Mouse (Mus musculus) spleen, adult 2 months (tissue): ENCODE results near the gene Slc22a15. TPM values are rescaled to one million over a fixed set of nuclear protein-coding genes. Genes with fewer than 3 reads are reported as not detected.

Source experiments
- DNase-seq, 2 experiments: peaks; one replicate each; pipeline versions ENCODE4 v3.0.0 to v3.0.0-alpha.2; 2012 to 2021; ENCODE audit warnings: low spot score in 2 of 2, low read depth in 1 of 2
- H3K27ac ChIP-seq: fragments of 200-500 bp; 2 replicates; pipeline ENCODE4 v1.5.1; 2012; ENCODE audit warnings: low read length, inconsistent platforms; ENCODE audit not compliant: insufficient read depth
- H3K27me3 ChIP-seq: fragments of 200-500 bp; 2 replicates; pipeline ENCODE4 v1.6.1; 2012; ENCODE audit warnings: mild to moderate bottlenecking, moderate library complexity, low read length, inconsistent platforms; ENCODE audit not compliant: control insufficient read depth, insufficient read depth
- H3K36me3 ChIP-seq: fragments of 200-500 bp; 2 replicates; pipeline ENCODE4 v1.6.1; 2012; ENCODE audit warnings: mild to moderate bottlenecking, low read length, inconsistent platforms; ENCODE audit not compliant: control insufficient read depth, insufficient read depth
- H3K4me1 ChIP-seq: fragments of 200-500 bp; 2 replicates; pipeline ENCODE4 v1.6.1; 2011; ENCODE audit warnings: inconsistent platforms; ENCODE audit not compliant: control insufficient read depth, insufficient read depth, insufficient read length
- H3K4me3 ChIP-seq: fragments of 200-500 bp; 2 replicates; pipeline ENCODE4 v1.5.1; 2011; ENCODE audit warnings: mild to moderate bottlenecking, inconsistent platforms; ENCODE audit not compliant: insufficient read depth, insufficient read length; ENCODE audit errors: extremely low read depth
- CTCF ChIP-seq: fragments of 200-500 bp; IDR thresholded peaks from 2 replicates; pipeline ENCODE4 v1.5.1; 2011; ENCODE audit warnings: mild to moderate bottlenecking, inconsistent platforms; ENCODE audit not compliant: insufficient read depth, insufficient read length, insufficient replicate concordance; ENCODE audit errors: extremely low read depth
- POLR2A ChIP-seq: fragments of 200-500 bp; IDR thresholded peaks from 2 replicates; pipeline ENCODE4 v1.6.1; 2011; ENCODE audit warnings: low read depth, low read length, inconsistent platforms
- WGBS: fragments of 180-500 bp; shearing (Covaris S2); methylation state at CpG from one replicate; pipeline ENCODE4 v1.1.7; 2018; 5-methylcytosine and 5-hydroxymethylcytosine counted together
- polyA plus RNA-seq: library from polyadenylated mRNA; depleted of rRNA; stranded (reverse); fragments of >200 nt; gene quantifications from 2 replicates; pipeline ENCODE4 v1.2.3, GENCODE M21; 2012

Gene Slc22a15
- polyA plus RNA-seq, 1 experiment, result 2.5 TPM

DNA sequence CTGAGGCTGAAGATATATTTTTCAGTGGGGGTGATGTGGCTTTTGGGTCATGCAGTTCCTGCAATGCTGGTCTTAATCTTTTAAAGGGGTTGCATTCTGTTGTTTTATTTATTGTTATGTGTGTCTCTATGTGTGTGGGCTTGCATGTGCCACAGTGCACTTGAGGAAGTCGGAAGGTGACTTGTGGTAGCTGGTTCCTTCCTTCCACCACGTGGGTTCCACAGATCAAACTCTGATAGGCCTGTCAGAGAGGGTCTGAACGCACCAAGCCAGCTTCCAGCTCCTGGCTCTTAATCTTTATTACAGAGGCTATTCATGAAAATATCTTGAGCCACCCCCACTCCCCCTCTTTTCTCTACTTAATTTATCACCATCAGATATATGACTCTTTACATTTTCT is 40.4 kb downstream of the Slc22a15 start:
- H3K36me3 ChIP-seq, result no peaks in the 10 kb centered on the region
- no peak overlapping the region for H3K4me3 ChIP-seq
- no peak for DNase-seq
- H3K4me1 ChIP-seq, result no peaks in the 10 kb centered on the region
- no peaks in the 10 kb centered on the region for H3K27me3 ChIP-seq
- 19% methylated on average over 3 of the region's 3 CpGs for WGBS
- TF ChIP-seq CTCF (no peak), POLR2A (no peak)
- H3K27ac ChIP-seq, result no peak overlapping the region

DNA sequence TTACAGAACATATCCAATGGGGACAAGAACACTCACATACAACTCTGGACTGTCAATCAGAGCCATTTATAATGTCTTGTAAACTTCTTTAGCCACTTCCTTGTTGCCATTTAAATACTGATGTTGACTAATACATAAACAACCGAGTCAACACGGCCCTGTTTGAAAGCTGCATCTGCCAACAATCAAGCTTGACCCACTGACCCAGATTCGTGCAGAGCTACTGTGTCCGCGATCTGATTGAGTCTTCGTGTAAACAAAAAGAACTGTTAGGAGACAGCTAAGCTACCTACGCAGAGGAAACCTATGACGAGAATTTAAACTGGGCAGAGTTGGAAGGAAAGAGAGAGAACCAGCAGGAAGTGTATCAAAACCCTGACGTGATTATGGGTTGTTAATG is 42.5 kb downstream of the Slc22a15 start:
- H3K36me3 ChIP-seq, result no peaks in the 10 kb centered on the region
- DNase-seq, result no peak
- no peak for TF ChIP-seq POLR2A
- no peak for TF ChIP-seq CTCF
- WGBS, result 81% methylated on average over 9 of the region's 9 CpGs
- H3K27me3 ChIP-seq, result no peaks in the 10 kb centered on the region
- H3K4me1 ChIP-seq, result no peaks in the 10 kb centered on the region
- H3K27ac ChIP-seq, result no peak overlapping the region
- no peak overlapping the region for H3K4me3 ChIP-seq

DNA sequence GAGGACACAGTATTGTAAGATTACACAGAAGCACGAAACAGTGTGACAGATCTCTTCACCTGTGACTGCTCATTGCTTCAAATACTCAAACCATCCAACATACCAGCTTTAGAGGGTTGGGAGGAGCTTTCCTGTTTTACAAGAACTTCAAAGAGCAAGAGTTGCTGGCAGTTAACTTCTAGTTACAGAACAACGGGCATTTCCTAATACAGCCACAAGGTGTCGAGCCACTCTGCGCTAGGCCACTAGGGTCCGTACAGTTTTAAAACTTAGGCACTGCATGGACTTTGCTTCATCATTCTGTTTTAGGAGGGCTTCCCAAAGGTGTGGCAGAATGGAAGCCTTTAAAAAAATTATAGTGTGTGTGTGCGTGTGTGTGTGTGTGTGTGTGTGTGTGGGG is 43.4 kb downstream of the Slc22a15 start:
- Histone ChIP-seq H3K27ac (no peak overlapping the region), H3K4me1 (no peaks in the 10 kb centered on the region), H3K27me3 (no peaks in the 10 kb centered on the region), H3K4me3 (no peak overlapping the region), H3K36me3 (no peaks in the 10 kb centered on the region)
- no peak for TF ChIP-seq CTCF
- no peak for TF ChIP-seq POLR2A
- 83% methylated on average over 6 of the region's 6 CpGs for WGBS
- DNase-seq, result no peak

DNA sequence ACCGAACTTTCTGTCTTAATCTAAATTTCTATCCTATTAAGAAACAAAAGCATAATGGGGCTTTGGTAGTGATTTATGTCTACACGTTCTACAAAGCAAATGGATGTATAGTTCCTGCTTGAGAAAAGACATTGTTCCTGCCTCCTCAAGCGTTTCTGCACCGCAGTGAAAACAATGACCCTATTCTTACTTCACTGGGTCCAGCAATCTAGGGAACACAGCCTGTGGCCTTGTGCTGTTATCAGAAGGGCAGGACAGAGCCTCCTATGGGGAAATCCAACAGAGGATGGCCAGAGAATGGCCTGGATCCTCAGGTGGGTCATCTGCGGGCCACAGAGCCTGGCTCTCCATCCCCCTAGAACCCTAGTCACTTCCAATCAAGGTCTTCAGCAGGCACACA is 46.1 kb downstream of the Slc22a15 start:
- no peaks in the 10 kb centered on the region for H3K4me1 ChIP-seq
- H3K4me3 ChIP-seq, result no peak overlapping the region
- no peak for DNase-seq
- TF ChIP-seq CTCF (no peak), POLR2A (no peak)
- WGBS, result 89% methylated on average over 5 of the region's 5 CpGs
- H3K27me3 ChIP-seq, result no peaks in the 10 kb centered on the region
- no peaks in the 10 kb centered on the region for H3K36me3 ChIP-seq
- H3K27ac ChIP-seq, result no peak overlapping the region

DNA sequence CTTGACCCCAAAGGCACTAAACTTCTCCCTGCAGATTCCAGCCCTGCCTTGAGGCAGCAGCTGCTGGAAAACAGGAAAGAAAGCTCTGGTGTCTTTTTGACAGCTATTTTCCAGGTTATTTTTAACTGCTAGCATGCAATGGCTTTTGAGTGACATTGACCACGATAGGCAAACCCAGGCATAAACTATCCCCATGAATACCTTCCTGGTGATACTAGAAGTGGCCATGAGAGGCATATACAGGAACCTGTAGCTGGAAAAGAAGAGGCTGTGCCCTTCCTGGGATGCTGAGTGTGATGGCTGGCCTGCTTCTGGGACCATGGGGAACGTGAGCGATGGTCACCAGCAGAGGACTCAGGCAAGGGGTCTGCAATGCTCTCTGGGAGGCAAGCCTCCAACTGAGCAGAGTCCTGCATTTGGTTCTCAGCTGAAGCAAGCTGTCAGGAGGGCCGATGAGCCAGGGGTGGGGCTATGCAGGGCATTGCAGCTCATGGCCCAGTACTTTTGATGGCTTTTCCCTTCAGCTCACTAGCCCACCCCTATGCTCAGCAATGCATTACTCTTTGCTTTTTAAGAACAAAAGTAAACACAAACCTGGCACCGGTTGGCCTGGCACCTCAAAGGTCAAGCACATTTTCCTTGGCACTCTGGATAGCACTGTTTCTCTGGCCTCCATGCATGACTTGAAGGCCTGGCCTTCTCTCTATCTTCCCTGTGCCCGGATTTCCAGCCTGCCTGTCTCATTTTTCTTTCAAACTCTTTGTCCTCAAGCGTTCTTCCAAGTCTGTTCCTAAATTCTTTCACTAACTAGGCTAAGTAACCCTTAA is 47.6 kb downstream of the Slc22a15 start:
- WGBS, result 91% methylated on average over 7 of the region's 7 CpGs
- no peak for DNase-seq
- TF ChIP-seq POLR2A, result no peak
- Histone ChIP-seq H3K4me1 (no peaks in the 10 kb centered on the region), H3K36me3 (no peaks in the 10 kb centered on the region), H3K4me3 (no peak overlapping the region), H3K27ac (no peak overlapping the region), H3K27me3 (no peaks in the 10 kb centered on the region)

DNA sequence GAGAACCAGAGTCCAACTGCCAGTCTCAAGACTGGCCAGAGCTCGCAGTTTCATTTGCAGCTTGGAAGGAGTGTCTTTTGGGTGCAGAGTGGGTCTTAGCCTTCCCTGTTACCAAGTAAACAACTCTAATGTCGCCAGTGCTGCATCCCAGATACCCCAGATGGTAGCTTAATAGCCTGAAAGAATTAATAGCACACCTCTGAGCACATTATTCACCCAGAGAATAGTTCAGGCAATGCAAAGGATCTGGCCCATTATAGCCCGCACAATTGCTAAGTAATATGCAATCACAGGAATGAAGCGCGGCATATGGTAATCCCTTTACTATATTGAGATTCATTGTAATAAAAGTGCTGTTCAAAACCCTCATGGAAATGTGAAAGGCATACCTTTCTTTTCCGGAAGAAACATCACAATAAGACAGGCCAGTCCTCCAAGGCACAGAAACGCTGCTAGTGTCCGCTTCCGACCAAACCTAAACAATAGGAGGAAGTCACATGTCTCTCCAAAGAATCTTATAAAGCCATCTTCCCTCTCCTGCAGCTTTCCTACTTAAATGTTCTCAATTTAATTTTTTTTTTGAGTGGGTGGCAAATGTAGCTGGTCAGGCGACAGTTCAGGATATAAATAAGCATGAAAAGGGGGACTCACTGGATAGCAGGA is 48.9 kb downstream of the Slc22a15 start:
- Histone ChIP-seq H3K4me1 (no peaks in the 10 kb centered on the region), H3K36me3 (no peaks in the 10 kb centered on the region), H3K27ac (no peak overlapping the region), H3K4me3 (no peak overlapping the region), H3K27me3 (no peaks in the 10 kb centered on the region)
- DNase-seq, result no peak
- TF ChIP-seq POLR2A (no peak), CTCF (no peak)
- 91% methylated on average over 10 of the region's 10 CpGs for WGBS

DNA sequence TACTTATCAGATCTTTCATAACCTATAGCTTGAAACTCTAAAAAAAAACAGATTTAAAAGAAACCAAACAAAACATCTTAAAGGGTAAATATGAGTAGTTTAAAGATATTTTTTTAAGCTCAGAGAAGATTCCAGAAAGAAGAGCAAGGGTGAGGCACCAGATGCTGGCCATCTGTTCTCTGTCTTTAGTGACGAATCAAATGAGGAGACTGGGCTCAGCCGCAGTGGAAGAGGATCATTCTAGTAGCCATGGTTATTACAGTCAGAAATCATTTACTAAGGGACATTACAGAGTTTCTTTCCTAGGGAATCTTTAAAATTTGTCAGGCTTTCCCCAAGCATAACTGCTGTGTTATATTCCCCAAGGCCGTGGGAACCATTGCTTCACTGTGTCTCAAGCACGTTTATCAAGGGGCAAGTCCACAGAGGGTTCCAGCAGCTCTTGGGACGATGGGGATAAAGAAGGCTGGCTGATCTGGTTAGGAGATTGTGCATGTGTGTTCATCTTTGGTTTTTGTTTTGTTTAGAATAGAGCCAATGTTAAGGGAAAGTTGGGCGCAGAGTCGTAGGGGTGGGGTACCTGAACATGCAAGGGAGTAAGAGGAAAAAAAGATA is 51.1 kb downstream of the Slc22a15 start:
- no peaks in the 10 kb centered on the region for H3K27me3 ChIP-seq
- 88% methylated on average over 7 of the region's 7 CpGs for WGBS
- H3K27ac ChIP-seq, result no peak overlapping the region
- DNase-seq, result no peak
- no peaks in the 10 kb centered on the region for H3K36me3 ChIP-seq
- no peak overlapping the region for H3K4me3 ChIP-seq
- no peaks in the 10 kb centered on the region for H3K4me1 ChIP-seq
- TF ChIP-seq CTCF (no peak), POLR2A (no peak)
